Mouse (Mus musculus) heart, embryonic 15.5 days (tissue): ENCODE measurements around the gene Cmtm8. TPM values are rescaled to one million over a fixed set of nuclear protein-coding genes. Genes with fewer than 3 reads are reported as not detected.

Source experiments
- ATAC-seq: fragments of 200-750 bp; cut with Nextera tagmentation; replicated peaks from 2 replicates; pipeline ENCODE4 v1.8.0; 2017; ENCODE audit warnings: low read depth, moderate TSS enrichment; ENCODE audit not compliant: insufficient number of reproducible peaks, insufficient read depth, low FRiP score
- H3K27ac ChIP-seq: fragments of 300-500 bp; sonication (generic); 2 replicates; pipeline ENCODE4 v1.5.1; 2015; ENCODE audit warnings: mild to moderate bottlenecking, inconsistent platforms
- H3K27me3 ChIP-seq: fragments of 300-500 bp; sonication (generic); 2 replicates; pipeline ENCODE4 v1.6.1; 2015; ENCODE audit warnings: inconsistent platforms
- H3K36me3 ChIP-seq: fragments of 300-500 bp; sonication (generic); 2 replicates; pipeline ENCODE4 v1.6.1; 2015; ENCODE audit warnings: mild to moderate bottlenecking, inconsistent platforms
- H3K4me1 ChIP-seq: fragments of 300-500 bp; sonication (generic); replicated peaks from 2 replicates; pipeline ENCODE4 v1.6.1; 2015; ENCODE audit warnings: inconsistent platforms
- H3K4me2 ChIP-seq: fragments of 300-500 bp; sonication (generic); 2 replicates; pipeline ENCODE4 v1.6.1; 2015; ENCODE audit warnings: inconsistent platforms, mild to moderate bottlenecking, moderate library complexity
- H3K4me3 ChIP-seq: fragments of 300-500 bp; sonication (generic); 2 replicates; pipeline ENCODE4 v1.5.1; 2015; ENCODE audit warnings: mild to moderate bottlenecking, inconsistent platforms
- H3K9ac ChIP-seq: fragments of 300-500 bp; sonication (generic); 2 replicates; pipeline ENCODE4 v1.6.1; 2015; ENCODE audit warnings: mild to moderate bottlenecking, inconsistent platforms
- H3K9me3 ChIP-seq: fragments of 300-500 bp; sonication (generic); replicated peaks from 2 replicates; pipeline ENCODE4 v1.6.1; 2016; ENCODE audit warnings: inconsistent platforms
- WGBS: fragments of 180-500 bp; shearing (Covaris S2); methylation state at CpG from one replicate; pipeline ENCODE4 v1.1.7; 2015; ENCODE audit warnings: mixed read lengths; 5-methylcytosine and 5-hydroxymethylcytosine counted together
- polyA plus RNA-seq: library from polyadenylated mRNA; unstranded; fragments of >200 nt; fragmentation: Nextera tagmentation; extraction: Ambion mirVana; gene quantifications from 2 replicates; pipeline ENCODE4 v1.2.1, GENCODE M21; 2015

The Cmtm8 gene
- polyA plus RNA-seq, 1 experiment from 2014 or later = 15.0 TPM

GRCm38 (mm10) chr9:114785432-114786125 lies 58.4 kb downstream of the Cmtm8 start:
- Histone ChIP-seq H3K9ac (no peak overlapping the region), H3K4me2 (0 out of 2 replicates have a peak overlapping the region, but pooled peaks have one; percentile 5), H3K36me3 (no peaks in the 10 kb centered on the region), H3K4me3 (no peak overlapping the region), H3K9me3 (no peaks in the 10 kb centered on the region), H3K4me1 (peaks cover 7% of the 10 kb centered on the region), H3K27me3 (no peaks in the 10 kb centered on the region), H3K27ac (no peak overlapping the region)
- no peak for ATAC-seq
- WGBS = 16% methylated on average over 16 of the region's 16 CpGs

GRCm38 (mm10) chr9:114781526-114782212 lies 62.3 kb downstream of the Cmtm8 start, which contains the start of gene Cmtm7:
Gene Cmtm7 (minus strand): TSS chr9:114781856.
- WGBS = under 1% methylated on average over 54 of the region's 54 CpGs
- Histone ChIP-seq H3K27me3 (no peaks in the 10 kb centered on the region), H3K4me3 (peak within 1 kb of the TSS; percentile 69), H3K4me2 (peak within 1 kb of the TSS; percentile 91), H3K27ac (peak within 1 kb of the TSS; percentile 87), H3K36me3 (no peaks in the 10 kb centered on the region), H3K4me1 (peaks cover 22% of the 10 kb centered on the region), H3K9me3 (no peaks in the 10 kb centered on the region), H3K9ac (peak within 1 kb of the TSS; percentile 83)
- ATAC-seq = peak; percentile 89

- Histone ChIP-seq H3K4me3 (peak overlapping the region; percentile 69), H3K36me3 (no peaks in the 10 kb centered on the region), H3K27me3 (no peaks in the 10 kb centered on the region), H3K27ac (peak overlapping the region; percentile 87), H3K9ac (peak overlapping the region; percentile 83), H3K9me3 (no peaks in the 10 kb centered on the region), H3K4me1 (peaks cover 24% of the 10 kb centered on the region), H3K4me2 (peak overlapping the region; percentile 91)
- peak; percentile 37 for ATAC-seq
- WGBS = under 1% methylated on average over 34 of the region's 38 CpGs
Observed at GRCm38 (mm10) chr9:114780746-114781525, 63.0 kb downstream of the Cmtm8 start.

GRCm38 (mm10) chr9:114779984-114780745 lies 63.8 kb downstream of the Cmtm8 start:
- 18% methylated on average over 23 of the region's 23 CpGs for WGBS
- Histone ChIP-seq H3K4me1 (peaks cover 22% of the 10 kb centered on the region), H3K27ac (peak overlapping the region; percentile 87), H3K4me3 (peak overlapping the region; percentile 69), H3K9me3 (no peaks in the 10 kb centered on the region), H3K4me2 (peak overlapping the region; percentile 91), H3K36me3 (no peaks in the 10 kb centered on the region), H3K27me3 (no peaks in the 10 kb centered on the region), H3K9ac (peak overlapping the region; percentile 83)
- ATAC-seq = no peak

GRCm38 (mm10) chr9:114778877-114779276 lies 65.1 kb downstream of the Cmtm8 start:
- WGBS = 92% methylated on average over 7 of the region's 7 CpGs
- no peak overlapping the region for H3K27ac ChIP-seq
- H3K4me1 ChIP-seq = peaks cover 27% of the 10 kb centered on the region
- no peak for ATAC-seq
- no peaks in the 10 kb centered on the region for H3K27me3 ChIP-seq
- no peak overlapping the region for H3K4me2 ChIP-seq
- no peak overlapping the region for H3K4me3 ChIP-seq
- no peaks in the 10 kb centered on the region for H3K36me3 ChIP-seq
- H3K9me3 ChIP-seq = no peaks in the 10 kb centered on the region
- no peak overlapping the region for H3K9ac ChIP-seq

- no peaks in the 10 kb centered on the region for H3K36me3 ChIP-seq
- ATAC-seq = no peak
- H3K9ac ChIP-seq = no peak overlapping the region
- 64% methylated on average over 7 of the region's 7 CpGs for WGBS
- peaks cover 27% of the 10 kb centered on the region for H3K4me1 ChIP-seq
- no peaks in the 10 kb centered on the region for H3K9me3 ChIP-seq
- H3K27ac ChIP-seq = no peak overlapping the region
- no peak overlapping the region; the same call in 1 of the 2 replicates for H3K4me2 ChIP-seq
- H3K4me3 ChIP-seq = no peak overlapping the region
- H3K27me3 ChIP-seq = no peaks in the 10 kb centered on the region
Observed at GRCm38 (mm10) chr9:114778047-114778390, 65.9 kb downstream of the Cmtm8 start.

GRCm38 (mm10) chr9:114777178-114778046 lies 66.5 kb downstream of the Cmtm8 start:
- H3K27me3 ChIP-seq = no peaks in the 10 kb centered on the region
- H3K4me2 ChIP-seq = no peak overlapping the region; the same call in 1 of the 2 replicates
- no peak overlapping the region for H3K9ac ChIP-seq
- WGBS = 68% methylated on average over 6 of the region's 6 CpGs
- peaks cover 27% of the 10 kb centered on the region for H3K4me1 ChIP-seq
- no peaks in the 10 kb centered on the region for H3K9me3 ChIP-seq
- 0 out of 2 replicates have a peak, but pooled peaks cover 3% of the 10 kb centered on the region for H3K36me3 ChIP-seq
- ATAC-seq = no peak
- no peak overlapping the region for H3K4me3 ChIP-seq
- no peak overlapping the region for H3K27ac ChIP-seq

- Histone ChIP-seq H3K4me1 (peaks cover 27% of the 10 kb centered on the region), H3K27ac (no peak overlapping the region; the same call in 1 of the 2 replicates), H3K36me3 (0 out of 2 replicates have a peak, but pooled peaks cover 7% of the 10 kb centered on the region), H3K9ac (no peak overlapping the region), H3K4me2 (no peak overlapping the region), H3K4me3 (no peak overlapping the region), H3K27me3 (no peaks in the 10 kb centered on the region), H3K9me3 (no peaks in the 10 kb centered on the region)
- WGBS = 87% methylated on average over 3 of the region's 3 CpGs
- ATAC-seq = no peak
Observed at GRCm38 (mm10) chr9:114776361-114776760, 67.6 kb downstream of the Cmtm8 start.

GRCm38 (mm10) chr9:114775272-114775671 lies 68.7 kb downstream of the Cmtm8 start:
- WGBS = 44% methylated on average over 4 of the region's 4 CpGs
- Histone ChIP-seq H3K27ac (peak overlapping the region; percentile 26; the same call in 1 of the 2 replicates), H3K4me3 (no peak overlapping the region), H3K4me2 (no peak overlapping the region), H3K27me3 (no peaks in the 10 kb centered on the region), H3K9me3 (no peaks in the 10 kb centered on the region), H3K36me3 (0 out of 2 replicates have a peak, but pooled peaks cover 7% of the 10 kb centered on the region), H3K9ac (0 out of 2 replicates have a peak overlapping the region, but pooled peaks have one; percentile 16), H3K4me1 (peaks cover 25% of the 10 kb centered on the region)
- ATAC-seq = 0 out of 2 replicates have a peak, but pooled peaks have one; percentile 28

GRCm38 (mm10) chr9:114774629-114775028 lies 69.3 kb downstream of the Cmtm8 start:
- H3K4me2 ChIP-seq = no peak overlapping the region
- peaks cover 19% of the 10 kb centered on the region for H3K4me1 ChIP-seq
- ATAC-seq = no peak
- H3K36me3 ChIP-seq = 0 out of 2 replicates have a peak, but pooled peaks cover 7% of the 10 kb centered on the region
- peak overlapping the region; percentile 26; the same call in 1 of the 2 replicates for H3K27ac ChIP-seq
- 65% methylated on average over 6 of the region's 6 CpGs for WGBS
- H3K9ac ChIP-seq = no peak overlapping the region
- H3K27me3 ChIP-seq = no peaks in the 10 kb centered on the region
- H3K4me3 ChIP-seq = no peak overlapping the region
- H3K9me3 ChIP-seq = no peaks in the 10 kb centered on the region
